15 mouse cellular contexts compared by ENCODE assay signal in the genomic region with DNA sequence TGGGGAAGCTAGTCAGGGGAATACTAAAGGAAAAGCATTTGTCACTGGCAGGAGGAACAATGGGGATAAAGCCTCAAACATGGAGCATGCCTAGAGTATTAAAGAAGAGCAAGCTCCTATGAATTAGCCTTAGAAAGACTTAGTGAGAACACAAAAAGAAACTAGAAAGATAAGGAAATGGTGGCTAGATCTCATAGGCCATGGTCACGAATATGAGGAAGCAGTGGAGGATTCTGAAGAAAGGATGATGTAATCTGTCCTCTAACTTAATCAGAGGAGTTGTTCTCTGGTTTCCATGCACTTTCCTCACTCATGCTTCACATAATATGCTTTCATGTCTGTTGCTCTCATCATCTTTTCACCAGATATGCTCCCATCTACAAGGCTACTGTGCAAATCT.
"Had no signal": no experiment of that assay in that cellular context is flagged by ENCODE, and none has a peak within 500 bp of the region (broad histone marks: within the 10 kb centered on the region; RNA-seq: fewer than 3 reads in every experiment).

No protein-coding gene starts in this region.

- H3K4me1 ChIP-seq: limb, embryonic 10.5 days; liver, embryonic 15.5 days; neural tube, embryonic 12.5 days had no signal

- H3K27ac ChIP-seq: kidney, postnatal 0 days; limb, embryonic 10.5 days; liver, embryonic 15.5 days; midbrain, embryonic 15.5 days; neural tube, embryonic 12.5 days; stomach, postnatal 0 days had no signal

- H3K4me3 ChIP-seq: limb, embryonic 10.5 days; liver, embryonic 15.5 days; megakaryocyte, embryonic 14.5 days; midbrain, embryonic 15.5 days; neural tube, embryonic 12.5 days had no signal

- H3K9ac ChIP-seq: liver, embryonic 15.5 days; midbrain, embryonic 15.5 days; neural tube, embryonic 12.5 days had no signal

- H3K27me3 ChIP-seq: liver, embryonic 15.5 days; megakaryocyte, embryonic 14.5 days; midbrain, embryonic 15.5 days; neural tube, embryonic 12.5 days had no signal

- ATAC-seq: lung, postnatal 0 days; midbrain, embryonic 15.5 days had no signal

- DNase-seq: kidney, adult 8-10 months; kidney, postnatal 36 days; layer of hippocampus, adult 9-11 months; layer of hippocampus, postnatal 36 days; lung, adult 2 months; lung, postnatal 36 days; thymus, postnatal 4 days had no signal

- H3K9me3 ChIP-seq: limb, embryonic 10.5 days; liver, embryonic 15.5 days; megakaryocyte, embryonic 14.5 days; midbrain, embryonic 15.5 days; neural tube, embryonic 12.5 days had no signal

- H3K36me3 ChIP-seq: limb, embryonic 10.5 days; liver, embryonic 15.5 days; midbrain, embryonic 15.5 days; neural tube, embryonic 12.5 days had no signal
